Mouse (Mus musculus): ENCODE measurements around the gene Ydjc. TPM values are rescaled to one million over a fixed set of nuclear protein-coding genes. Genes with fewer than 3 reads are reported as not detected.

Gene Ydjc
- 1.7 and 16.6 TPM in 2 replicates for polyA plus RNA-seq (2012; rRNA removed; ENCODE audit: low replicate concordance)

DNA sequence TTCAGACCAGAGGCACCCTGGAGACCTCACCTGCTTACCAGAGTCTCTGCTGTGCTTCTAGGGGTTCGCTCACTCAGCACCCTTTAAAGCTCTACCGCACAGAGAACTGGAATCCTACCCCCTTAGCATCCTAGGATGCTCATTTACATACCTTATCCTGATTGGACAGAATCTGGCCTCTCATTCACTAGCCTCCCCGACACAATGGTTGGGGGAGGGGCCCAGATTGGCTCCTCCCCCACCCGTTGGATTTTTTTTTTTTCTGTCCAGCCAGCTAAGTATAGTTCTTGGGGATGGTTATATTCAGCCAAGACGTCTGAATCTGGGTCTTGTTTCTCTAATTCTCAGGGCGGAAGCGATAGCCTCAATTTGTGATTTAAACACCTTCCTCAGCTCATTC, at the start of gene Ydjc:
Gene Ydjc, plus strand, starts transcription at position 283 of the 400 bp plus-strand sequence.

GRCm38 (mm10) chr16:17110771-17111743, 33.4 kb upstream of the Ydjc start, which contains the start of gene Ppil2:
Gene Ppil2, minus strand, starts transcription at chr16:17111257.

GRCm38 (mm10) chr16:17124871-17125520, 19.4 kb upstream of the Ydjc start, which contains the start of gene 2610318N02Rik:
Gene 2610318N02Rik, minus strand, starts transcription at chr16:17125167.

DNA sequence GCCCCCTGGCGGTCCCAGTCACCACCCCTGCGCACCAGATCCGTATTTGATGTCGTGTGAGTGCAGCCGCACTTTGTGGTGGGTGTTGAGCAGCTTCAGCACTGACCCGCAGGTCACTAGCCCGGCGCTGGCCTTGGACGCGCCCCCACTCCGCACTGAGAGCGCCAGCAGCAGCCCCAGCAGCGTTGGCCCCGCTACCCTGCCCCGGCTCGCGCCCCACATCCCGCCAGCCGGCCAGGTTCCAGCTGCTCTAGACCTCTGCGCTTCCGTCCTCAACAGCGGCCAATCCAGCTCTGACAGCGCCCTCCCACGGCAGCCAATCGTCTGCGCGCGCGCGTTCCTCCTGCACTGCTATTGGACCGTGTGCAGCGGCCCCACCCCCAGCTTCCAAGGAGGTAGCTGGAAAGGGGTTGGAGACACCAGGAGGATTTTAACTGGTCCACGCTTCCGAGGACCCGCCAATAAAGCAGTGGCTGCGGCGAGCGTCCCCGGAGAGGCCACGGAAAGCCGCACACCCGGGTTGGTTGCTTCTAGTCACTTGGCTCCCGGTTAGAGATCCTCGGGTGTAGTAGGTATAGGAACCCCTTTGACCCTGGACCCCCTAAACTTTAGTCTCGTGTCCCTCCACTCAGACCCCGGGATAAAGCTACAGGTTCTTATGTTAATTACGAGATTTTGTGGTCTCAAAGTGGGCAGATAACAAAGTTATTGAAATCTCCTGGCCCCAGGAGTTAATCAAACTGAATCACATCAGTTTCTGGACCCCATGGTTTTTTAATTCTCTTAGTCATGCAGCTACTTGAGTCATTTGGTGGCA, 12.1 kb upstream of the Ydjc start, which contains the start of gene Sdf2l1:
Gene Sdf2l1, minus strand, starts transcription at position 295 of the 817 bp plus-strand sequence.

DNA sequence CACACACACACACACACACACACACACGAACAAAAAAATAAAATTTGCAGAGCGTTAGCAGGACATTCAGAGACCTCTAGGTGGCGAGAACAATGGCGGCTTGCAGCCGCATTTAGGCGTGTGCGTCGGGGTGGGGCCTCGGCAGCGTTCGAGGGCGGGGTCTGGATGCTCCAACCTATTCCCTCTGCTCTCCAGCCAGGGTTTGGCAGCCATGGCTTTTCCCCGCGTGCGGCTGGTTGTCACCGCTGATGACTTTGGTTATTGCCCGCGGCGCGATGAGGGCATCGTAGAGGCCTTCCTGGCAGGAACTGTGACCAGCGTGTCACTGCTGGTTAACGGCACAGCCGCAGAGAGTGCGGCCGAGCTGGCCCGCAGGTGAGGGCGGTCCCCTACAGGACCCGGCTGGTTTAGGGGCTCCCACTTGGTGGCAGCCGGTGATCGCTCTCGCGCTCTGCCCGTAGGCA, 2.4 kb downstream of the Ydjc start, which contains the start of gene Ccdc116:
Gene Ccdc116, minus strand, starts transcription at position 458 of the 464 bp plus-strand sequence.

GRCm38 (mm10) chr16:17202549-17202948, 58.1 kb downstream of the Ydjc start, which contains the start of gene Ube2l3:
Gene Ube2l3, minus strand, starts transcription at chr16:17202649.

DNA sequence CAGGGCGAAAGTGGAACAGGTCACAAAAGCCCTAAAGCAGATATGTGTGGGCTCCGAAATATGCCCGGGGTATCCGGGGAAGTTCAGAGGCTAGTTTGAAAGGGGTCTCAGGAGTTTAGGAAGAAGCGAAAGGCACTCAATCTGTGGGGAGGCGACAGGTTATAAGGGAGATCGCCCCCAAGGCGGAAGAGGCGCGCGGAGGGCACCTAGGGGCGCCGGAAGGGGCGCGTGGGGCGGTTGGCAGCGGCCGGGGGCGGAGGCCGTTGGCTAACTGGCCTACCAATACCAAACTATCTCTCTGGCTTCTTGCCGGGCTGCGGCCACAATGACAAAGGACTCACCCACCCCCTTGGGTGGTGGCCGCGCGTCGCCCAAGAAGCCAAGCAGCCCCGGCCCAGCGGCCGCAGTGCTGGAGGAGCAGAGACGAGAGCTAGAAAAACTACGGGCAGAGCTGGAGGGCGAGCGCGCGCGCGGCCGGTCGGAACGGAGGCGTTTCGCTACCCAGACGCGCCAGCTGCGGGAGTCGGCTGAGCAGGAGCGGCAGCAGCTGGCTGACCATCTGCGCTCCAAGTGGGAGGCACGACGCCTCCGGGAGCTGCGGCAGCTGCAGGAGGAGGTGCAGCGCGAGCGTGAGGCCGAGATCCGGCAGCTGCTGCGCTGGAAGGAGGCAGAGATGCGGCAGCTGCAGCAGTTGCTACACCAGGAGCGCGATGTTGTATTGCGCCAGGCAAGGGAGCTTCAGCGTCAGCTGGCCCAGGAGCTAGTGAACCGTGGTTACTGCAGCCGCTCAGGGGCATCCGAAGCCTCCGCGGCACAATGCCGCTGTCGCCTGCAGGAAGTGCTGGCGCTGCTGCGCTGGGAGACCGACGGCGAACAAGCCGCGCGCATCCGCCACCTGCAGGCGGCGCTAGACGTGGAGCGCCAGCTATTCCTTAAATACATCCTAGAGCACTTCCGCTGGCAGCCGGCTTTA, 64.3 kb downstream of the Ydjc start, which contains the start of gene Rimbp3:
Gene Rimbp3, plus strand, starts transcription at position 215 of the 973 bp plus-strand sequence.

Other genes starting within 250 kb of the Ydjc start
- 31.5 and 37.5 TPM in 2 replicates for gene Ppm1f, start 248.2 kb upstream of the Ydjc start, polyA plus RNA-seq (2012; rRNA removed; ENCODE audit: low replicate concordance)
- 82.0 and 108 TPM in 2 replicates for gene Mapk1, start 161.2 kb upstream of the Ydjc start, polyA plus RNA-seq (2012; rRNA removed; ENCODE audit: low replicate concordance)
- gene Ypel1, start 74.9 kb upstream of the Ydjc start, polyA plus RNA-seq (2012; rRNA removed; ENCODE audit: low replicate concordance): 3.7 and 3.9 TPM in 2 replicates
- gene Ppil2, start 33.4 kb upstream of the Ydjc start, polyA plus RNA-seq (2012; rRNA removed; ENCODE audit: low replicate concordance): 85.9 and 113 TPM in 2 replicates
- gene 2610318N02Rik, start 19.5 kb upstream of the Ydjc start, polyA plus RNA-seq (2012; rRNA removed; ENCODE audit: low replicate concordance): 0.30 and 2.3 TPM in 2 replicates
- 19.6 and 41.8 TPM in 2 replicates for gene Sdf2l1, start 12.2 kb upstream of the Ydjc start, polyA plus RNA-seq (2012; rRNA removed; ENCODE audit: low replicate concordance)
- 0.33 and 1.3 TPM in 2 replicates for gene Ccdc116, start 2.6 kb downstream of the Ydjc start, polyA plus RNA-seq (2012; rRNA removed; ENCODE audit: low replicate concordance)
- 65.1 and 66.8 TPM in 2 replicates for gene Ube2l3, start 58.0 kb downstream of the Ydjc start, polyA plus RNA-seq (2012; rRNA removed; ENCODE audit: low replicate concordance)
- gene Rimbp3, start 64.0 kb downstream of the Ydjc start, polyA plus RNA-seq (2012; rRNA removed; ENCODE audit: low replicate concordance): 0.03 TPM in 1 of 2 replicates, not detected in the other
- 1.8 and 3.8 TPM in 2 replicates for gene Hic2, start 89.0 kb downstream of the Ydjc start, polyA plus RNA-seq (2012; rRNA removed; ENCODE audit: low replicate concordance)
- gene Tmem191c, start 131.5 kb downstream of the Ydjc start, polyA plus RNA-seq (2012; rRNA removed; ENCODE audit: low replicate concordance): 4.8 and 9.6 TPM in 2 replicates
- 0.24 and 0.80 TPM in 2 replicates for gene Serpind1, start 186.8 kb downstream of the Ydjc start, polyA plus RNA-seq (2012; rRNA removed; ENCODE audit: low replicate concordance)